ENCODE assay signal across 8 mouse cellular contexts in genomic region chr1:71102344-71103173, GRCm38 (mm10). TPM values are rescaled to one million over a fixed set of nuclear protein-coding genes. Genes with fewer than 3 reads are reported as not detected.
DNase-seq lines count a peak whose midpoint lies in the region; ATAC-seq lines count a peak whose summit lies in the region.

TSS of gene Bard1 (minus strand) at chr1:71103146.

- ATAC-seq in heart, embryonic 13.5 days (ENCODE audit: extremely low read depth, insufficient number of reproducible peaks, low FRiP score, low TSS enrichment), result peak; percentile 96
- ATAC-seq in liver, embryonic 12.5 days, result peak; percentile 97
- peak; percentile 98 for ATAC-seq in stomach, embryonic 15.5 days (ENCODE audit: insufficient read depth, low FRiP score, low read depth)

- H3K27me3 ChIP-seq in heart, embryonic 13.5 days (replicated peaks), result no peaks in the 10 kb centered on the region
- H3K27me3 ChIP-seq in liver, embryonic 12.5 days (replicated peaks), result no peaks in the 10 kb centered on the region
- H3K27me3 ChIP-seq in stomach, embryonic 15.5 days (replicated peaks), result no peaks in the 10 kb centered on the region

- H3K36me3 ChIP-seq in heart, embryonic 13.5 days, result no peaks in the 10 kb centered on the region
- peaks cover 9% of the 10 kb centered on the region; the same call in 1 of the 2 replicates for H3K36me3 ChIP-seq in liver, embryonic 12.5 days
- no peaks in the 10 kb centered on the region for H3K36me3 ChIP-seq in stomach, embryonic 15.5 days

- peak; percentile 99 for DNase-seq in CD4-positive, CD25-positive, alpha-beta regulatory T cell, adult 2 months (ENCODE audit: low read depth, low spot score)
- peak; percentile 73 for DNase-seq in fat pad, adult 2 months (ENCODE audit: extremely low read depth, low read depth, low spot score)
- DNase-seq in kidney, postnatal 10 days, result peak; percentile 97
- DNase-seq in natural killer cell, adult 2 months (ENCODE audit: low spot score in 2 of 2), result peak; percentile 97 to 98

- peak within 1 kb of the TSS; percentile 65 for H3K4me2 ChIP-seq in heart, embryonic 13.5 days
- H3K4me2 ChIP-seq in liver, embryonic 12.5 days, result peak within 1 kb of the TSS; percentile 77
- peak within 1 kb of the TSS; percentile 63 for H3K4me2 ChIP-seq in stomach, embryonic 15.5 days

- H3K9ac ChIP-seq in heart, embryonic 13.5 days, result peak within 1 kb of the TSS; percentile 84
- peak within 1 kb of the TSS; percentile 93 for H3K9ac ChIP-seq in liver, embryonic 12.5 days
- H3K9ac ChIP-seq in stomach, embryonic 15.5 days, result peak within 1 kb of the TSS; percentile 38; the same call in 1 of the 2 replicates

- 0 out of 2 replicates have a peak, but pooled peaks cover 5% of the 10 kb centered on the region for H3K4me1 ChIP-seq in brown adipose tissue, adult 24 weeks (ENCODE audit: control insufficient read depth, insufficient read depth, insufficient read length, low read length)
- peaks cover 30% of the 10 kb centered on the region for H3K4me1 ChIP-seq in heart, embryonic 13.5 days
- H3K4me1 ChIP-seq in liver, embryonic 12.5 days, result peaks cover 59% of the 10 kb centered on the region
- H3K4me1 ChIP-seq in stomach, embryonic 15.5 days, result peaks cover 5% of the 10 kb centered on the region; the same call in 1 of the 2 replicates

- under 1% methylated on average over 69 of the region's 69 CpGs for WGBS in heart, embryonic 13.5 days
- WGBS in liver, embryonic 12.5 days (ENCODE audit: insufficient replicate concordance), result under 1% methylated on average over 69 of the region's 69 CpGs
- WGBS in stomach, embryonic 15.5 days, result under 1% methylated on average over 68 of the region's 69 CpGs

- no peak within 1 kb of the TSS; the same call in 1 of the 2 replicates for H3K27ac ChIP-seq in brown adipose tissue, adult 24 weeks (replicated peaks; ENCODE audit: low read depth, low read length)
- peak within 1 kb of the TSS; percentile 80 for H3K27ac ChIP-seq in heart, embryonic 13.5 days (replicated peaks)
- peak within 1 kb of the TSS; percentile 93 for H3K27ac ChIP-seq in liver, embryonic 12.5 days
- peak within 1 kb of the TSS; percentile 84 for H3K27ac ChIP-seq in stomach, embryonic 15.5 days

- peak within 1 kb of the TSS; percentile 91 for H3K4me3 ChIP-seq in brown adipose tissue, adult 24 weeks (ENCODE audit: insufficient read depth, low read depth, low read length)
- peak within 1 kb of the TSS; percentile 65 for H3K4me3 ChIP-seq in heart, embryonic 13.5 days
- H3K4me3 ChIP-seq in liver, embryonic 12.5 days, result peak within 1 kb of the TSS; percentile 93
- H3K4me3 ChIP-seq in stomach, embryonic 15.5 days (replicated peaks), result peak within 1 kb of the TSS; percentile 75

- no peaks in the 10 kb centered on the region for H3K9me3 ChIP-seq in heart, embryonic 13.5 days
- no peaks in the 10 kb centered on the region for H3K9me3 ChIP-seq in liver, embryonic 12.5 days (replicated peaks)
- H3K9me3 ChIP-seq in stomach, embryonic 15.5 days, result no peaks in the 10 kb centered on the region

RNA-seq across cellular contexts. Expression of gene Bard1, which starts in this region (rescaled TPM):
- not detected in 2 replicates for polyA plus RNA-seq in brown adipose tissue, adult 24 weeks (2012; ENCODE audit: insufficient read depth, insufficient read length, missing spikeins)
- 1.6 and 2.0 TPM in 2 replicates for polyA plus RNA-seq in heart, embryonic 13.5 days (2015; fragmentation: Nextera tagmentation; extraction: Ambion mirVana)
- polyA plus RNA-seq in liver, embryonic 12.5 days (2016; fragmentation: Nextera tagmentation; extraction: Ambion mirVana), result 3.3 and 3.4 TPM in 2 replicates
- polyA plus RNA-seq in stomach, embryonic 15.5 days (2015; fragmentation: Nextera tagmentation; extraction: Ambion mirVana), result 1.7 and 2.1 TPM in 2 replicates

Comparison
In these comparisons a context has a peak if more than half of its experiments do, and no peak if none do; other contexts are left out.
1. H3K9ac ChIP-seq: peak in every context shown above with its lines; median percentile 93 in liver, embryonic 12.5 days; 84 in heart, embryonic 13.5 days; 38 in stomach, embryonic 15.5 days.